Mouse (Mus musculus): ENCODE data around the gene D930020B18Rik.

DNA sequence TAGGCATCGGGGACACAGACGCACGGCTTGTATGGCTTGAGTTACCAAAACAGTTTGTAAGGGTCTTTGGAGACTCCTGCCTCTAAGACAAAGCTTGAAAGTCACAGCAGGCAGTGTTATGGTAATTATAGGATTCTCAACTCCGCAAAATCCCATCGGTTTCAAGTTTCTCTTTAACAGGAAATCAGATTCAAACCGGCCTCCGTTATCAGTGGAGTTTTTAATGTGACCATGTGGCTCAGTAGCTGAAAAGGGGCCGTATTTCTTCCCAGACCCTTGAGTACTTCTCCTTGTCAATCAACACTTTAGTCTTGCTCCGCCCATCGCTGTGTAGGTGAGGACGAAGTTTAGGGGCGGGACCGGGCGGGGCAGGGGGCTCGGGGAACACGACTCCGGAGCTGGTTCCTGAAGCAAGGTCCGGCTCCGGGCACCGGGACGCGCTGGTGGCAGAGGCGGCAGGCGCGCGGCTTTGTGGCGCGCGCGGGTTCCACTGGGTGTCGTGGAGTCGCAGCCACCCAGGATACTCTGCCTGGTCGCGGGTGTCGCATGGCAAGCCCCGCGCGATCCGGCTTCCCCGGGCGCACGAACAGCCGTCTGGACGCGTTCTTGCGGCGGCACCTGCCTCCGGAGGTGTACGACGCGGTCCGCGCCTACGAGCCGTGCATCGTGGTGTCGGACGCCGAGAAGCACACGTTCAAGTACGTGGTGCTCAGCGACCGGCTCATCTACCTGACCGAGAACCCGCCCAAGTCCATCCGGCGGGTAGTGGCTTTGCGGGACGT is at the start of gene D930020B18Rik:
- TF ChIP-seq CTCF (IDR thresholded peaks at IDR 0.05; ENCODE audit: low read depth): no peak
- no peak for TF ChIP-seq EP300 (optimal IDR thresholded peaks at IDR 0.05)

Measured in stomach, postnatal 0 days (tissue).